Mouse (Mus musculus) limb, embryonic 14.5 days (tissue): Measurements from ENCODE around the gene Pebp1. TPM values are rescaled to one million over a fixed set of nuclear protein-coding genes. Genes with fewer than 3 reads are reported as not detected.

ENCODE experiments used
- ATAC-seq: fragments of 200-750 bp; cut with Nextera tagmentation; 2 replicates; pipeline ENCODE4 v1.8.0; 2017; ENCODE audit warnings: low read depth, moderate number of reproducible peaks, moderate TSS enrichment; ENCODE audit not compliant: low FRiP score
- DNase-seq: peaks from one replicate; pipeline ENCODE4 v3.0.0-alpha.2; 2015; ENCODE audit warnings: low spot score
- H3K27ac ChIP-seq: fragments of 300-500 bp; sonication (generic); replicated peaks from 2 replicates; pipeline ENCODE4 v1.5.1; 2014; ENCODE audit warnings: low read depth, mild to moderate bottlenecking, low read length, moderate library complexity, mixed read lengths
- H3K27me3 ChIP-seq: fragments of 300-500 bp; sonication (generic); 2 replicates; pipeline ENCODE4 v1.6.1; 2014; ENCODE audit warnings: low read length, mixed read lengths; ENCODE audit not compliant: control insufficient read depth, insufficient read depth
- H3K36me3 ChIP-seq: fragments of 300-500 bp; sonication (generic); 2 replicates; pipeline ENCODE4 v1.6.1; 2014; ENCODE audit warnings: mild to moderate bottlenecking, low read length, moderate library complexity, mixed read lengths; ENCODE audit not compliant: control insufficient read depth, insufficient read depth
- H3K4me1 ChIP-seq: fragments of 300-500 bp; sonication (generic); 2 replicates; pipeline ENCODE4 v1.6.1; 2014; ENCODE audit warnings: antibody characterized with exemption, low read length, mixed read lengths; ENCODE audit not compliant: control insufficient read depth, insufficient read depth
- H3K4me2 ChIP-seq: fragments of 300-500 bp; sonication (generic); replicated peaks from 2 replicates; pipeline ENCODE4 v1.6.1; 2014; ENCODE audit warnings: low read depth, mild to moderate bottlenecking, low read length, moderate library complexity; ENCODE audit not compliant: severe bottlenecking
- H3K4me3 ChIP-seq: fragments of 300-500 bp; sonication (generic); replicated peaks from 2 replicates; pipeline ENCODE4 v1.5.1; 2014; ENCODE audit warnings: low read length
- H3K9ac ChIP-seq: fragments of 300-500 bp; sonication (generic); 2 replicates; pipeline ENCODE4 v1.6.1; 2014; ENCODE audit warnings: mild to moderate bottlenecking, low read depth, low read length, moderate library complexity; ENCODE audit not compliant: severe bottlenecking
- H3K9me3 ChIP-seq: fragments of 300-500 bp; sonication (generic); 2 replicates; pipeline ENCODE4 v1.6.1; 2016; ENCODE audit warnings: low read length; ENCODE audit not compliant: control insufficient read depth
- POLR2A ChIP-seq: fragments of 200-500 bp; IDR thresholded peaks from 2 replicates; pipeline ENCODE4 v1.8.0; 2012; ENCODE audit warnings: inconsistent platforms, mild to moderate bottlenecking, moderate library complexity, borderline replicate concordance; ENCODE audit not compliant: insufficient read depth, insufficient read length; ENCODE audit errors: extremely low read depth
- WGBS: fragments of 180-500 bp; shearing (Covaris S2); extraction: QIAGEN DNeasy Blood & Tissue Kit; methylation state at CpG from one replicate; pipeline ENCODE4 v1.1.7; 2014; 5-methylcytosine and 5-hydroxymethylcytosine counted together
- polyA plus RNA-seq, 2 experiments: library from polyadenylated mRNA; depleted of rRNA in 1 of 2; stranded (reverse) in 1 of 2; unstranded in 1 of 2; fragments of >200 nt; fragmentation: Nextera tagmentation in 1 of 2; extraction: Ambion mirVana in 1 of 2; gene quantifications; 2 replicates each; pipeline versions ENCODE4 v1.2.1 to v1.2.3; 2012 to 2014

Pebp1 gene
- polyA plus RNA-seq, 2 experiments = 547 to 706 TPM

- no peaks in the 10 kb centered on the region for H3K36me3 ChIP-seq
- 92% methylated on average over 12 of the region's 12 CpGs for WGBS
- H3K9me3 ChIP-seq = no peaks in the 10 kb centered on the region
- TF ChIP-seq POLR2A = no peak
- no peak overlapping the region for H3K4me2 ChIP-seq
- no peak overlapping the region for H3K4me3 ChIP-seq
- no peaks in the 10 kb centered on the region for H3K4me1 ChIP-seq
- H3K27ac ChIP-seq = no peak overlapping the region
- H3K9ac ChIP-seq = no peak overlapping the region
- no peaks in the 10 kb centered on the region for H3K27me3 ChIP-seq
- DNase-seq (no peak), ATAC-seq (no peak)
Observed at GRCm38 (mm10) chr5:117269395-117269794, 18.0 kb downstream of the Pebp1 start.

DNA sequence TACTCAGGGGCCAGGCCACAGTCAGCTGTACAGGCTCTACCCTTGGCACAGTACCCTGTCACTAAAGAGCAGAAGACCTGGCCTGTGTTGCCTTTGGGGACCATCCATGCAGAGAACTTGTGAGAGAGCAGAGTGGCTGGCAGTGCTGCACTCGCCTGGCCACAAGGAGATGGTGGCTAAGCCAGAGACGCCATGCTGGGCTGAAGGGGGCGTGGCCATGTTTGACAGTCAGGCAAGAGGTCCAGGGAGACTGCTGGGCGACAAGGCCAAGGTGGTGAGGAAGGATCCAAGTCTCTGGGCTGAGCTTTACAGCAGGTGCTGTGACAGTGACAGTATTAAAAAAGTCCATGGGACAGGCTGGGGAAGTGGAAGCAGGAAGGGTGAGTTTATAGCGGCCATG, 18.7 kb downstream of the Pebp1 start:
- Histone ChIP-seq H3K27me3 (no peaks in the 10 kb centered on the region), H3K36me3 (peaks cover 3% of the 10 kb centered on the region), H3K9me3 (no peaks in the 10 kb centered on the region), H3K4me1 (no peaks in the 10 kb centered on the region), H3K4me3 (no peak overlapping the region), H3K9ac (no peak overlapping the region), H3K4me2 (no peak overlapping the region), H3K27ac (no peak overlapping the region)
- 43% methylated on average over 5 of the region's 5 CpGs for WGBS
- no peak for TF ChIP-seq POLR2A
- DNase-seq (no peak), ATAC-seq (no peak)

GRCm38 (mm10) chr5:117267913-117268312, 19.5 kb downstream of the Pebp1 start:
- ATAC-seq (no peak), DNase-seq (no peak)
- Histone ChIP-seq H3K9me3 (no peaks in the 10 kb centered on the region), H3K36me3 (peaks cover 5% of the 10 kb centered on the region), H3K4me2 (no peak overlapping the region), H3K9ac (no peak overlapping the region), H3K4me1 (no peaks in the 10 kb centered on the region), H3K27ac (no peak overlapping the region), H3K27me3 (no peaks in the 10 kb centered on the region), H3K4me3 (no peak overlapping the region)
- no peak for TF ChIP-seq POLR2A
- WGBS = 73% methylated on average over 14 of the region's 14 CpGs

- H3K9me3 ChIP-seq = no peaks in the 10 kb centered on the region
- no peak overlapping the region for H3K4me3 ChIP-seq
- no peak overlapping the region for H3K9ac ChIP-seq
- H3K36me3 ChIP-seq = peaks cover 5% of the 10 kb centered on the region
- ATAC-seq (no peak), DNase-seq (peak; percentile 20)
- WGBS = 40% methylated on average over 4 of the region's 5 CpGs
- H3K27ac ChIP-seq = no peak overlapping the region
- no peak overlapping the region for H3K4me2 ChIP-seq
- no peaks in the 10 kb centered on the region for H3K4me1 ChIP-seq
- no peak for TF ChIP-seq POLR2A
- no peaks in the 10 kb centered on the region for H3K27me3 ChIP-seq
Observed at GRCm38 (mm10) chr5:117264701-117265100, 22.7 kb downstream of the Pebp1 start.

DNA sequence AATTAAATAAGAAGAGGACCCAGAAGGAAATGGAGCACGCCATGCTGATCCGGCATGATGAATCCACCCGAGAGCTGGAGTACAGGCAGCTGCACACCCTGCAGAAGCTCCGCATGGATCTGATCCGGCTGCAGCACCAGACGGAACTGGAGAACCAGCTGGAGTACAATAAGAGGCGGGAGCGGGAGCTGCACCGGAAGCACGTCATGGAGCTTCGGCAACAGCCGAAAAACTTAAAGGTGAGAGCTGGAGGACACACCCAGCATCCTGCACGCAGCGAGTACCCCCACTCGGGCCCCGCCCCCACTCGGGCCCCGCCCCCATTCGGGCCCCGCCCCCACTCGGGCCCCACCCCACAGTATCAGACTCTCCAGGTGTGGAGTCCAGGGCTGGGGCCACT, 23.9 kb downstream of the Pebp1 start:
- H3K9ac ChIP-seq = no peak overlapping the region
- no peak for TF ChIP-seq POLR2A

DNA sequence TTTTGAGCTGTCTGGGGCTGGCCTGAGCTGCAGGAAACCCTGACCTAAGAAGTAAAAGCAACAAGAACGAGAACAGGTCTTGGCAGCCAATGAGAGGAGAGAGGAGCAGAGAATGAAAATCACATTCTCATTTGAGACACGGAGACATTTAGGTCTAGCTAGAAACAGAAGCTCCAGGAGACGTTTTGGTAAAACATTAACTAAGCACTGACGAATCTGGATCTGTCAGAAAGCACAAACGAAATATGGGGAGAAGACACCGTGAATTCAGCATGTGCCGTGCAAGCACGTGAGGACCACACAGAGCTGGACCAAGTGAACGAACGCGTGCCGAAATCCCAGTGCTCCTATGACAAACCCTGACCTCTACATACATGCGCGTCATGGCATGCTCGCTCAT, 29.1 kb downstream of the Pebp1 start:
- Histone ChIP-seq H3K9ac (no peak overlapping the region), H3K4me1 (no peaks in the 10 kb centered on the region), H3K4me2 (no peak overlapping the region), H3K4me3 (no peak overlapping the region), H3K27me3 (no peaks in the 10 kb centered on the region), H3K36me3 (peaks cover 5% of the 10 kb centered on the region; the same call in 1 of the 2 replicates), H3K9me3 (no peaks in the 10 kb centered on the region), H3K27ac (no peak overlapping the region)
- no peak for DNase-seq
- 92% methylated on average over 15 of the region's 15 CpGs for WGBS
- ATAC-seq = no peak
- no peak for TF ChIP-seq POLR2A

More for the DNA sequence above, 23.9 kb downstream of the Pebp1 start:
- WGBS = 82% methylated on average over 21 of the region's 21 CpGs
- Histone ChIP-seq H3K4me2 (no peak overlapping the region), H3K4me1 (no peaks in the 10 kb centered on the region), H3K27ac (no peak overlapping the region), H3K9me3 (no peaks in the 10 kb centered on the region), H3K27me3 (no peaks in the 10 kb centered on the region), H3K4me3 (no peak overlapping the region), H3K36me3 (peaks cover 5% of the 10 kb centered on the region)
- DNase-seq (no peak), ATAC-seq (no peak)
